Mouse (Mus musculus) olfactory bulb, adult 2 months (tissue): ENCODE data around the gene Krtap5-4.

Source experiments
- CTCF ChIP-seq: fragments of 200-500 bp; IDR thresholded peaks from 2 replicates; pipeline ENCODE4 v1.5.1; 2012; ENCODE audit warnings: low read depth, mild to moderate bottlenecking, low read length, moderate library complexity; ENCODE audit not compliant: insufficient read depth
- POLR2A ChIP-seq: fragments of 200-500 bp; IDR thresholded peaks from 2 replicates; pipeline ENCODE4 v1.6.1; 2012; ENCODE audit warnings: mild to moderate bottlenecking, low read depth, low read length, moderate library complexity; ENCODE audit not compliant: insufficient read depth

- TF ChIP-seq CTCF (no peak), POLR2A (no peak)
Observed at GRCm38 (mm10) chr7:142347542-142347941, 44.2 kb downstream of the Krtap5-4 start.
